Mouse (Mus musculus) CH12F3 (cell line): Measurements from ENCODE around the gene Krtap13-1.
"Not testable (repeated sequence)": the region's sequence is repeated elsewhere in the genome, so short reads cannot be mapped to it uniquely, and the experiment has no call there.

Experiments
- in situ Hi-C: fragments of 300-500 bp; cut with MboI; formaldehyde crosslinking; loops from 2 replicates; pipeline ENCODE4 v1.14.3; 2020; ENCODE audit warnings: low sequenced_read_pairs

The Krtap13-1 gene

DNA sequence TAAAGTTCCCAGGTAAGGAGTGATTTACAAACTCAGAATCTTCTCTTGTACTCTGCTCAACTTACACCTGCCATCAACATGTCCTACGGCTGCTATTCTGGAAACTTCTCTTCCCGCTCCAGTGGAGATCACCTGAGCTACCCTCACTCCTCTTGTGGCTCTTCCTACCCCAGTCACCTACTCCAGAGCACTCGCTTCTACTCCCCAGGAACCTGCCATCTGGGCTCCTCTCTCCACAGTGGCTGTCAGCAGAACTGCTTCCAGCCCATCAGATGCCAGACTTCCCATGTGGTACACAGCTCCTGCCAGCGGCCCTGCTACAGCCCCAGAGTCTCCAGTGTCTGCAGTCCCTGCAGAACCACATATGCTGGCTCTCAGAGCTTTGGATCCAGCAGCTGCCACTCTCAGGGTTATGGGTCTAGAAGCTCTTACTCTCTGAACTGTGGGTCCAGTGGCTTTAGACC is at the start of gene Krtap13-1:
Krtap13-1 (plus strand) TSS at position 51 of the 464 bp plus-strand sequence.
- in situ Hi-C loops = no loop called here

DNA sequence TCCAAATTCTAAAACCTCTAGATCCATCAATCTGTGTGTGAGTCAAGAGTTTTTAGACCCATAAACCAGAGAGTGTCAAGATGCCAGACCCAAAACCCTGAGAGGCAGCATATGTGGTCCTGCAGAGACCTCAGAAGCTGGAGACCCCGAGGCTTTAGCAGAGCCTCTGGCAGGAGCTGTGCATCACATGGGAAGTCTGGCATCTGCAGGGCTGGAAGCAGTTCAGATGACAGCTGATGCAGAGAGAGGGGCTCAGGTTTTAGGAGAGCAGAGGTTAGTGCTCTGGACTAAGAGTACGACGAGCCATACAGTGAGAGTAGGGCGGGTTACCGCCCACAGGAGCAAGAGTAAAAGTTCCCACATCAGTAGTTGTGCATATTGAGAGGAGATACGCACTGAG is 49.6 kb upstream of the Krtap13-1 start:
- in situ Hi-C loops = no loop called here

DNA sequence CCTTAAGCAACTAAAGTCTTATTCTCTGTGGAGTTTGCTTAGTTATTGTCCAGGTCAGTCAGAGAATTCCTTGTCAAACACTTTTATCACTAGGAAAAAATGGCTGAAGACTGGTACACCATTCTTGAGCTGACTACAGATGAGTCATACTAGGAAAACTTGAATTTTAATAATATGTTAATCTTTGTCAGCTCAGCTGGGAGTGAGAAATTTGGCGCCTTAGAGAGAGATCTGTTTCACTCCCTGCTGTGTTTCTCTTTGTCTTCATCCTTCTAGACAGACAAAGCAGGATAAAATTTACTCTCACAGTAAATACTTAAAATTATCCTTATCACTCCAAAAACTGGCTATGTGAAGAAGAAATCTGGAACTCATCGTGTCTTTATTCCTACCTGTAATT is 47.4 kb upstream of the Krtap13-1 start:
- in situ Hi-C loops = no loop called here

DNA sequence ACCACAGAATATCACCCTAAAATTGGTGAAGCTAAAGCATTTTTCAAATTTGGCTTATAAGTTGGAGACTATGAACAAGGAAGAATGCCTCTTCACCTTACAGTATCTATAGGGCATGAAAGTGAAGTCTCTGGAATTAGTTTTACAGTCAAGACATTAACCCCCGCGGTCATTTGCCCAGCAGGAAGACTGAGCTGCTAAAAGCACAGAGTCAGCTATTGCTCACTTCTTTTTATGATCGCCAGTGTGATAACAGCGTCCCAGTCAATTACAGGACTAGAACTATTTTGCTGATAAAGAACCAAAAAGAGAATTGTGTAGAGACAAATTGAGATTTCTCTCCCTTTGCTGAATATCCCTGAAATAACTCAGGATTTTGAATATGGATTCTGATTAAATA is 32.4 kb upstream of the Krtap13-1 start:
- in situ Hi-C loops = no loop called here

DNA sequence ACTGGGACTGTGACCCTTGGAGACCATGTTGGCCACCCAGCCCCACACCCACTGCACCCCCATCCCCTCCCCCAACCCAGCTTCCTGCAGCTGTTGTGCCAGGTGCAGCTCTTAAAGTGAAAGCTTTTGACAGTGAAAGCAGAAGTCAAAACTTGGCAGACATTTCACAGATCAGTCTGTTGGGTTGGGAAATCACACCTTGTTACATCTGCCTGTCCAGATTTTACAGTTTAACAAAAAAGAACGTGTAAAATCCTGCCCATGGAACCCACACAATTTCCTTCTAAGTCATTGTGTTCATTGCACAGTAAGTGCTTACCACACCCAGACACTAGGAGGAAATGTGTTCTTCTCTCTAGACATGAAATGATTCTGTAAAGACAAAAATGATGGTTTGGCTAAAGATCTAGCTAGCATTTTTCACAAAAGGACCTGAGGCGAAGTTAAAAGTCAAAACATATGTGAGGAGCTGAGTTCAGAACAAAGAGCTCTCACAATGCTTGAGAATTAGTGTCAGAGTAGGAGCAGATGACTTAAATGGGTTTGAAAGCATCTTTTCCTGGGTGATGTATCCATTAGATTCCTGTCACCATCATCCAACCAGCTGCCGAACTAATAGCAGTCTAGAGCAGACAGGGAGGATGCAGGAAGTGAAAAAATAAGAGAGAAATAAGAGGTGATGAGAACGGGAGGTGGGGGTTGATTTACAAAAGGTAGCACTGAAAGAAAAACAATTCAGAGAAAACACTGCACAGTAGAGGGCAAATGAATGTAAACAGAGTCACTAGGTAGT is 27.4 kb upstream of the Krtap13-1 start:
- in situ Hi-C loops = no loop called here

DNA sequence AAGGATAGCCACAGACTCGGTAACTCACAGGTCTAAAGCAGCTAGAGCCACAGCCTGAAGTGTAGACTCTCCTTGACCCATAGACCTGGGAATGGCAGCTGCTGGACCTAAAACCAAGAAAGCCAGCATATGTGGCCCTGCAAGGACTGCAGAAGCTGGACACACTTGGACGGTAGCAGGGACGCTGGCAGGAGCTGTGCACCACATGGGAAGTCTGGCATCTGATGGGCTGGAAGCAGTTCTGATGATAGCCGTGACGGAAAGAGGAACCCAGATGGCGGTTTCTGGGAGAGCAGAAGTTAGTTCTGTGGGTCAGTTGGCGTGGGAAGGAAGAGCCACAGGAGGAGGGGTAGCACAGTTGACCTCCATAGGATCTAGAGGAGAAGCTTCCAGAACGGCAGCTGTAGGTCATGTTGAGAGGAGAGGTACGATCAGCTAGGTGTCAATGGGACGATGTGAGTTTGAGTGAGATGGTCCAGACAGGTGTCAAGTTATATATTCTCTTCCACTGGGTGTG is 21.1 kb upstream of the Krtap13-1 start, which contains the start of gene 2310061N02Rik:
2310061N02Rik (minus strand) TSS at position 467 of the 517 bp plus-strand sequence.
- in situ Hi-C loops = no loop called here

DNA sequence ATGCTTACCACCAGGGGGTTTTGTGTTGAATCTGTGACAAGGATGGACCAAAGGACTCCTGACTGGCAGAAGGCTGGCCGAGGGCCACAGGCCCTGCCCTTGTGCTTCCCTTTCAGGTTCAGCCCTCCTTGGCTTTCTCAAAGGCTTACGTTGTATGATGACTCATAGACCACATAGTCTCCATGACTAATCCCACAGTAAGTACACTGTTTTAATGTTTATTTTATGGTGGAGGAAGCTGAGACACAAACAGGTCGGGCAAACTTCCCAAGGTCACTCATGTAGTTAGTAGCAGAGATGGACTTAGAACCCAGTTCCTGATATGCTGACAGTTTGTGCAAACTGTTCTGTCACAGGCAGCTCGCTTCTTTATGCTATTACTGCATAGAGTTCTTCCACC is 17.9 kb upstream of the Krtap13-1 start:
- in situ Hi-C loops = no loop called here

DNA sequence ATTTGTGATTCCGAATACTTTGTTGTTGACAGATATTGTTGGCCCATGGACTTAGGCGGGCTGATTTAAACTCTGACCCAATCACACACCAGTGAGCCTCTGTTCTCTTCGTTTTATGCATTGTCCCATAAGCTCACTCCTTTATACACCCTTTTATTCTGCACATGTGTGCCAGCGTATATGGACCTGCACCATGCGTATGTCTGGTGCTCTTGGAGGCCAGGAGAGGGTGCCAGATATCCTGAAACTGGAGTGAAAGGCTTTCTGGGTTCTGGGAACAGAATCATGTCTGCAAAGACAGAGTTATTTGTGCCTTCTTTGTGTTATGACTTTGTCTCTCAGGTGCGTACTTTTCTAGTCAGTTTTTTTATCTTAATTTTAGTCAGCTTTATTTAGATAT is 17.4 kb upstream of the Krtap13-1 start:
- in situ Hi-C loops = no loop called here

DNA sequence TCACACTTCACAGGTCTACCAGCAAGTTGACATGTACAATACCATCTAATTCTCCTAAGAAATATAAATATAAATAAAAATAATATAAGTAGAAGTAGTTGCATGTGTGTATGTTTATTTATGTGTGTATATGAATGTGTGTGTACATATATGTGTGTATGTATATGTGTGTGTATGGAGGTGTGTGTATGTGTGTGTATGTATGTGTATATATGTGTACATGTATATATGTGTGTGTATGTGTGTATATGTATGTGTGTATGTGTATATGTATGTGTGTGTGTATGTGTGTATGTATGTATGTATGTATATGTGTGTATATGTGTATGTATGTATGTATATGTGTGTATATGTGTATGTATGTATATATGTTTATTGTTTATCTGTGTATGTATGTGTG is 12.1 kb upstream of the Krtap13-1 start:
- in situ Hi-C loops = no loop called here

DNA sequence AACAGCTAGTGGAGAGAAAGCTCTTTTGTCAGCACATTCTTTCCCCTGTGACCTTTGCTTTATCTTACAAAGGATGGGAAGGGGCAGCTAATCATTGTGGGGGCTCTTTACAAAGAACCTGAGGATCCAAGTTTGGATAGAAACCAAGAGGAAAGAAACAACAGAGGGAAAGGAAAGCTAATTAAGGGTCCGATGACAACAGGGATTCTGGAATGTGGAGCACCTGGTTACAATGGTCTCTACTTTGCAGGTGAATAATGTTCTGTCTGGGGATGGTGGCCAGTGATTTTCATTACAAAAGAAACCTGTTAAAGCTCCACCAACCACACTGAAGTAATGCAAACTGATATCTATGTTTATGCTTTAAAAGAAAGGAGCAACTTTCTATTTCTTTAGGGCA is 8.6 kb upstream of the Krtap13-1 start:
- in situ Hi-C loops = no loop called here

DNA sequence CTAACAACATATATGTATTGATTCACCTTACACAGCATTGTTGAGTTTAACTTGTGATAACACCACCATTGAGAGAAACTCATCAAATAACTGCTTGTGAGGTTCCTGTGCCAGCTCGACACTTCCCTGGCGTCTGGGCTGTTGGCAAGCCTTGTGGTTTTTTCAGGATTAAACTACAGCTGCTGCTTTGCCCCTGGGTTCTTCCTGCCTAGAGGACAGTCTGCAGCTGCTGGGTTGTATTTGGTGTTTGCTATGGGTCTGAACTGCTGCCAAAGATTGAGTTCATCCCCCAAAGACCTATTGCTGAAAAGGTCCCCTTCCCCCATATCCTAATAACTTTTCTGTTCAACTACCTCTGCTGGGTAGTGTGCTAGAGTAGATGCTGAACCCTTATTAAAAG is 6.7 kb downstream of the Krtap13-1 start:
- in situ Hi-C loops = no loop called here

DNA sequence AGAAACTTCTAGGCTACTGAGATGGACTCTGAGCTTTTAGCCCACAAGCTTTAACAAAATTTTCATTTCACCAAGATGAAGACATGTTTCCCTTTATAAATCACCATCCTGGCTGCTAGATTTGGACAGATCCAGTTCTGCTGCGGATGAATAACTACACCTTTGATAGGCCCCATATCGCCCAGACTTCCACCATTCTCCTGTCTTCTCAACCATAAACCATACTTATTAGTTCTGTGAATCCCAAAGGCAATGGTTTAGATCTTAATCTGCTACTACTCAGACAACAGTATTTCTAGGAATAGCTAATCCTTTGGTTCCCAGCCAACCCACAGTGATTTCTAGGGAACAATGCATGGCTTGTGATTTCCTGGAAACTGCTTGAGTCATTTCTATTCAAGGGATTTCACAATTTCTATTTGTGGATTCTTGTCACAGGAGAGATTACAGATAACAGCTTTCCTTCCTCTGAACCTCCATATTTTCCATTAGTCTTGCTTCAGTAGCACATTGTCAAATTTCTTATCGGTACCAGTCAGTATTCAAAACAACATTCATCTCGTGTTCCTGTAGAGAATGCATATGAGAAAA is 16.2 kb downstream of the Krtap13-1 start:
- in situ Hi-C loops = no loop called here

DNA sequence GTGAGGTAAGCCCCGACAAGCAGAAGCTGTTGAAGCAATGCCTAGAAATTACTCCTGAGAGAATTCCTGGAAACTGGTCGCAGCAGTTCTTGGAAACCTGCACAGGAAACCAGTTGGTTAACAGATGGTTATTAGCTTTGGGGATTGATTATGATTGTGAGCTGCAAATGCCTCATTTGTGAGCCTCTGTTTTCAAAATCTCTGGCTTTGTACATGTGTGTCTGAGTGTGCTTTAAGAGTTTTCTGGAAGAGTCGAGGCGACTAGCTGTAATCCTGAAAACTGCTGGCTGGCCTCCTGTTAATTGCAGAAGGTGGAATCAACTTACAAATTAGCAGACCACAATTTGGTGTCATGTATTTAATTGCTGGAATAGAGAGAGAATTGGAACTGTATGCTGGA is 19.3 kb downstream of the Krtap13-1 start:
- in situ Hi-C loops = no loop called here

DNA sequence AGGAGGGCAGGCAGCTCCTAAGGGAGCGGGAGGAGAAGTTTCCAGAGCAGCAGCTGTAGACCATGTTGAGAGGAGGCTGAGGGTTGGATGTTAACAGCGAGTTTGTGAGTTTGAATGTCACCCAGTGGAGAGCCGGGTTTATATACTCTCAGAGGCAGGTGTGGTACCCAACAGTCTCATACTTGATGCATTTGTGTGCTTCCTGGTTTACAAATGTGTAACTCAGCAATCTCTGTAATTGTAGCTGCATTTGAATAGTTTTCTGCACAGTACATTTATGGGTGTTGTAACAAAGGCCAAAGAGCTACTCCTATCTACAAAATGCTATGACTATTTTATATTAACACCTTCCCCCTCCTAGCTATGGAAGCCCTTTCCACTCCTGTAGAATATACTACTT is 22.9 kb downstream of the Krtap13-1 start, which contains the start of gene Krtap13:
Krtap13 (minus strand) TSS at position 101 of the 400 bp plus-strand sequence.
- in situ Hi-C loops = not testable (repeated sequence)

DNA sequence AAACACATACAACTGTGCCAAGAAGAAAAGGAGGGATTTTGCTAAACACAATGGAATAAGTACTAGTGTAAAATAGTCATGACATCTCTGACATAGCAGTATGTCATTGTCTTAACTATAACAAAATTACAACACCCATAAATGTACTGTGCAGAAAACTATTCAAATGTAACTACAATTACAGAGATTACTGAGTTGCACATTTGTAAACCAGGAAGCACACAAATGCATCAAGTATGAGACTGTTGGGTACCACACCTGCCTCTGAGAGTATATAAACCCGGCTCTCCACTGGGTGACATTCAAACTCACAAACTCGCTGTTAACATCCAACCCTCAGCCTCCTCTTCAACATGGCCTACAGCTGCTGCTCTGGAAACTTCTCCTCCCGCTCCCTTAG is 29.9 kb downstream of the Krtap13-1 start, which contains the start of gene 2310034C09Rik:
2310034C09Rik (plus strand) TSS at position 301 of the 400 bp plus-strand sequence.
- in situ Hi-C loops = not testable (repeated sequence)

DNA sequence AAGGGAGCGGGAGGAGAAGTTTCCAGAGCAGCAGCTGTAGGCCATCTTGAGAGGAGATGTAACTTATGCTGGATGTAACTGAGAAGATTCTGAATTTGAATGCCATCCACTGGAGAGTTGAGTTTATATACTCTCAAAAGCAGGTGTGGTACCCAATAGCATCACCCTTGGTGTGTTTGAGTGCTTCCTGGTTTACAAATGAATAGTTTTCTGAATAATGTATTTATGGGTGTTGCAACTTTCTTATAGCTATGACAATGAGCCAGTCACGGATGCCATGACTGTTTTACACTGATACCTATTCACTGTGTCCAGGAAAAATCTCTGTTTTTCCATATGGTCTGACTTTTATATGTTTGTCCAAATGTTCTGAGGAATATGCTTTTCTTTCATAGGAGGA is 45.4 kb downstream of the Krtap13-1 start, which contains the start of gene 2310057N15Rik:
2310057N15Rik (minus strand) TSS at position 101 of the 400 bp plus-strand sequence.
- in situ Hi-C loops = no loop called here

DNA sequence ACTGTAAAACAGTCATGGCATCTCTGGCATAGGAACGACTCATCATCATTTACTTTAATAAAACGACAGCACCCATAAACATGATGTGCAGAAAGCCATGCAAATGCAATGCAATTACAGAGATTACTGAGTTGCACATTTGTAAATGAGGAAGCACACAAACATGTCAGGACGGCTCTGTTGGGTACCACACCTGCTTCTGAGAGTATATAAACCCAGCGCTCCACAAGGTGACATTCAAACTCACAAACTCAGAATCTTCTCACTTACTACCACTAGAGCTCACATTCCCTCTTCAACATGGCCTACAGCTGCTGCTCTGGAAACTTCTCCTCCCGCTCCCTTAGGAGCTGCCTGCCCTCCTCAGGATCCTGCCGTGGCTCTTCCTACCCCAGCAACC is 48.9 kb downstream of the Krtap13-1 start, which contains the start of gene Gm5965:
Gm5965 (plus strand) TSS at position 301 of the 400 bp plus-strand sequence.
- in situ Hi-C loops = no loop called here
